Mouse (Mus musculus) forebrain, postnatal 0 days (tissue): ENCODE data around the gene Kdm2b. TPM values are rescaled to one million over a fixed set of nuclear protein-coding genes. Genes with fewer than 3 reads are reported as not detected.
"Not testable (repeated sequence)": the region's sequence is repeated elsewhere in the genome, so short reads cannot be mapped to it uniquely, and the experiment has no call there.

Source experiments
- ATAC-seq: fragments of 200-750 bp; cut with Nextera tagmentation; 2 replicates; pipeline ENCODE4 v1.8.0; 2017; ENCODE audit warnings: mild to moderate bottlenecking, moderate library complexity
- DNase-seq: peaks from one replicate; pipeline ENCODE4 v3.0.0-alpha.2; 2015
- H3K27ac ChIP-seq: fragments of 300-500 bp; sonication (generic); 2 replicates; pipeline ENCODE4 v1.5.1; 2014; ENCODE audit warnings: low read depth, mild to moderate bottlenecking, antibody characterized with exemption, low read length, moderate library complexity, mixed read lengths
- H3K27me3 ChIP-seq: fragments of 300-500 bp; sonication (generic); 2 replicates; pipeline ENCODE4 v1.6.1; 2014; ENCODE audit warnings: mild to moderate bottlenecking, low read length, mixed read lengths; ENCODE audit not compliant: insufficient read depth
- H3K36me3 ChIP-seq: fragments of 300-500 bp; sonication (generic); 2 replicates; pipeline ENCODE4 v1.6.1; 2014; ENCODE audit warnings: mild to moderate bottlenecking, moderate library complexity; ENCODE audit not compliant: insufficient read depth
- H3K4me1 ChIP-seq: fragments of 300-500 bp; sonication (generic); 2 replicates; pipeline ENCODE4 v1.6.1; 2014; ENCODE audit warnings: antibody characterized with exemption; ENCODE audit not compliant: insufficient read depth
- H3K4me2 ChIP-seq: fragments of 300-500 bp; sonication (generic); 2 replicates; pipeline ENCODE4 v1.6.1; 2014; ENCODE audit warnings: low read depth, mild to moderate bottlenecking, moderate library complexity
- H3K4me3 ChIP-seq: fragments of 300-500 bp; sonication (generic); 2 replicates; pipeline ENCODE4 v1.5.1; 2014; ENCODE audit warnings: low read depth, low read length, mixed read lengths
- H3K9ac ChIP-seq: fragments of 300-500 bp; sonication (generic); 2 replicates; pipeline ENCODE4 v1.6.1; 2014; ENCODE audit warnings: mild to moderate bottlenecking
- H3K9me3 ChIP-seq: fragments of 300-500 bp; sonication (generic); 2 replicates; pipeline ENCODE4 v1.6.1; 2016; ENCODE audit warnings: low read length
- CTCF ChIP-seq: sonication (generic); IDR thresholded peaks from 2 replicates; pipeline ENCODE4 v1.5.1; 2016; ENCODE audit warnings: antibody characterized with exemption, control low read depth, low read depth
- WGBS: fragments of 180-500 bp; shearing (Covaris S2); extraction: QIAGEN DNeasy Blood & Tissue Kit; methylation state at CpG from one replicate; pipeline ENCODE4 v1.1.7; 2014; 5-methylcytosine and 5-hydroxymethylcytosine counted together
- polyA plus RNA-seq: library from polyadenylated mRNA; unstranded; fragments of >200 nt; fragmentation: Nextera tagmentation; extraction: Ambion mirVana; gene quantifications from 2 replicates; pipeline ENCODE4 v1.2.1, GENCODE M21; 2015
- total RNA-seq: library from RNA; depleted of rRNA; stranded (reverse); fragments of >200 nt; gene quantifications from 2 replicates; pipeline ENCODE4 v1.2.3, GENCODE M21; 2014

Kdm2b gene
- total and polyA plus RNA-seq, 2 experiments from 2014 or later = 91.7 to 127 TPM

DNA sequence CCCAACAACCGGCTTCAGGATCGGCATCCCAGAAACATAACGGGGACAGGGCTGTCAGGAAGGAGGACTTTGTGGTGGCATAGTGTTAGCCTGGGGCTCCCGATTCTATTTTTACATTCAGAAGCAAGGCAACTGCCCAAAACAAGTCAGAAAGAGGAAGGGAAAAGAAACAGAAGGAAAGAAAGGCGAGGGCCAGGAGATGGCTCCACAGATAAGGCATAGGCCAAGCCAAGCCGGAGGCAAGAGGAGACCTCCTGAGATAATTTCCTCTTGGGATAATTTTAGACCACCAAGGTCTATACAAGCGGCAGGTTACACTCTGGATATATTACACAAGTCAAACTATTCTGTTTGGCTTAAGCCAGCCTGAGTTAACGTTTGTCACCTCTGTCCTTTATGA, 10.7 kb downstream of the Kdm2b start:
- H3K27me3 ChIP-seq = no peaks in the 10 kb centered on the region

DNA sequence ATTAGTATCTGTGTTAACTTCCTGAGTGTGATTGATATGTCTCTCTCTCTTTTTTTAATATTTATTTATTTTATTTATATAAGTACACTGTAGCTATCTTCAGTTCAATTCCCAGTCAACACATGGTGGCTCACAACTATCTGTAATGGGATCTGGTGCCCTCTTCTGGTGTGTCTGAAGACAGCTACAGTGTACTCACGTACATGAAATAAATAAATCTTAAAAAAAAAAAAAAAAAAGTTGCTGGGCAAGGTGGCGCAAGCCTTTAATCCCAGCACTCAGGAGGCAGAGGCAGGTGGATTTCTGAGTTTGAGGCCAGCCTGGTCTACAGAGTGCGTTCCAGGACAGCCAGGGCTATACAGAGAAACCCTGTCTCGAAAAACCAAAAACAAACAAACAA, 14.9 kb downstream of the Kdm2b start:
- ATAC-seq, H3K4me1 ChIP-seq, H3K27ac ChIP-seq, H3K4me3 ChIP-seq, H3K4me2 ChIP-seq, DNase-seq, H3K9me3 ChIP-seq, H3K27me3 ChIP-seq, H3K36me3 ChIP-seq, H3K9ac ChIP-seq: not testable (repeated sequence)
- 91% methylated on average over 4 of the region's 4 CpGs for WGBS

More for the DNA sequence above, 10.7 kb downstream of the Kdm2b start:
- Histone ChIP-seq H3K4me3 (no peak overlapping the region), H3K9ac (no peak overlapping the region), H3K27ac (no peak overlapping the region), H3K36me3 (no peaks in the 10 kb centered on the region), H3K4me1 (no peaks in the 10 kb centered on the region), H3K9me3 (no peaks in the 10 kb centered on the region), H3K4me2 (no peak overlapping the region)
- no peak for TF ChIP-seq CTCF
- no peak for ATAC-seq
- 92% methylated on average over 8 of the region's 8 CpGs for WGBS
- no peak for DNase-seq

DNA sequence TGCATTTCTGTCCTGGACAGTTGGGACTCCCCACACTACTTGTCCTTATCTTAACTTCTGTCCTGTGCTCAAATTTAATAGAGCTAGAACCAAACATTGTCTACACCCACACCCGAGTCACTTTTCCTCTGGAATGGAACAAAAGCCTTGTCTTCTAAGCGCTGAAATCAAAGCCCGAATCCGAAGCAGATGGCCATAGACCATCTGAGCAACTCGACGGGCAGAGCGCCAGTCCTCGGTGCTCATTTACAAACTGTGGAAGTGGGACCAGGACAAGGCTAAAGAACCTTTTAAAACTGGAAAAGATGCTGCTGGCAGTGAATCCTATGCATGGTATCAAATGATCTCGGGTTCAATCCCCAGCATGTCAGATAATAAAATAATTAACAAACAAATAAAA, 17.5 kb downstream of the Kdm2b start:
- Histone ChIP-seq H3K4me2 (no peak overlapping the region), H3K36me3 (no peaks in the 10 kb centered on the region), H3K9me3 (no peaks in the 10 kb centered on the region), H3K4me1 (no peaks in the 10 kb centered on the region), H3K9ac (no peak overlapping the region), H3K27me3 (no peaks in the 10 kb centered on the region), H3K27ac (peak overlapping the region; percentile 73), H3K4me3 (no peak overlapping the region)
- 26% methylated on average over 9 of the region's 9 CpGs for WGBS
- ATAC-seq (peak; percentile 54; the same call in 1 of the 2 replicates), DNase-seq (peak; percentile 83)
- TF ChIP-seq CTCF = no peak

DNA sequence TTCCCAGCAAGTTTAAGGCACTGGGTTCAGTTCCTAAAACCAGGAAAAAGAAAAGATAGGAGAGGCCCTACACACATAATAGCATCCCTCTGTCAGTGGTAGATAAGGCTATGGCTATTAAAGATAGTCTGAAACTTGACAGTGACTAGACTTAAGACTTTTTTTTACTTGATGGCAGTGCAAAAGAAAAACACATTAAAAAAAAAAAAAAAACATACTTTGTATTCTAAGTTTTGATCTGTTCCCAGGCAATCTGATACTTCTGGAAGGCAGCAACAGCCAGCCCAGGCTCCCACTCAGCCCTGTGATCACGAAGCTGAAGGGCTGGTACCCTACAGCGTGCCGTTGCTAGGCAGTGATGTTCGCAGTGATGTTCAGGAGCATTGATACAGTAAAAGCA, 18.2 kb downstream of the Kdm2b start:
- H3K27me3 ChIP-seq = no peaks in the 10 kb centered on the region
- DNase-seq = peak; percentile 47
- TF ChIP-seq CTCF = no peak
- peak; percentile 71 for ATAC-seq
- no peak overlapping the region for H3K9ac ChIP-seq
- no peaks in the 10 kb centered on the region for H3K9me3 ChIP-seq
- no peak overlapping the region for H3K4me2 ChIP-seq
- H3K4me3 ChIP-seq = no peak overlapping the region
- no peaks in the 10 kb centered on the region for H3K36me3 ChIP-seq
- H3K4me1 ChIP-seq = no peaks in the 10 kb centered on the region
- WGBS = 63% methylated on average over 4 of the region's 4 CpGs
- peak overlapping the region; percentile 73; the same call in 1 of the 2 replicates for H3K27ac ChIP-seq

DNA sequence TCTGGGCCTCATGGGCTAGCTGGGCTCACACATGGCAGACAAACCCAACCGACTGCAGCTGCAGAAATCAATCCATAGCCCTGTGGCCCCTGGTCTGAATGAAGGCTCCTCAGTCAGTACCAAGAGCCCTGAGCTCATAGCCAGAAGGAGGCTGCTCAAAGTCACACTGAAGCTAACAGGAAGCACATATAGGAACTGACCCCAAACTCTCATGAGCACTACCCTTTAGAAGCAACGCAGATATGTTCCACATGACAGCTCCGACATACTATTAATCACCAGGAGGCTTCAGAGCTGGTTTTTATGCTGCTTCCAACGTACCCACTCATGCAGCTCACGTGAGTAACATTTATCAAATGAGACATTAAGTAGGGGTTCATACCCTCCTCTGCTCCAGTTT, 19.6 kb downstream of the Kdm2b start:
- no peak for DNase-seq
- no peaks in the 10 kb centered on the region for H3K9me3 ChIP-seq
- TF ChIP-seq CTCF = no peak
- H3K9ac ChIP-seq = no peak overlapping the region
- no peaks in the 10 kb centered on the region for H3K4me1 ChIP-seq
- H3K27ac ChIP-seq = no peak overlapping the region
- H3K36me3 ChIP-seq = no peaks in the 10 kb centered on the region
- H3K4me2 ChIP-seq = no peak overlapping the region
- WGBS = 85% methylated on average over 5 of the region's 5 CpGs
- ATAC-seq = no peak
- H3K4me3 ChIP-seq = no peak overlapping the region
- no peaks in the 10 kb centered on the region for H3K27me3 ChIP-seq

DNA sequence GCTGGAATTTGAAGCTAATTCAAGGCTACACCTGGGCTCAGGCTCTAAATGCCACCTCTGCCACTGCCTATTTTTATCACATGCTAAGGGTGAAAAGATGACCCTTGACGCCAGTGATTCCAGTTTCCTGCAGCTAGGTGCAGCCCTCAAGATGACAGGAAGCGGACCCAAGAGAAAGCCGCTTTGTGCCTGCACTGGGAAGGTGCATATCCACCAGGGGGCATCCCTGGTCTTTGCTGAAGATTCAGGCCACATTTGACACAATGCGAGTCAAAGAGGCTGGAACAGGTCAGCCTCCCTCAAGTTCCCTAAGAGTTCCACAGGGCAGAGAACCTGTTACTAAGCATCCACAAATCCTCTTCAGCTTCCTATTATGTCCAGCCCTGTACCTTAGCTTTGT, 21.3 kb downstream of the Kdm2b start:
- peak; percentile 85 for TF ChIP-seq CTCF
- H3K9me3 ChIP-seq = no peaks in the 10 kb centered on the region

DNA sequence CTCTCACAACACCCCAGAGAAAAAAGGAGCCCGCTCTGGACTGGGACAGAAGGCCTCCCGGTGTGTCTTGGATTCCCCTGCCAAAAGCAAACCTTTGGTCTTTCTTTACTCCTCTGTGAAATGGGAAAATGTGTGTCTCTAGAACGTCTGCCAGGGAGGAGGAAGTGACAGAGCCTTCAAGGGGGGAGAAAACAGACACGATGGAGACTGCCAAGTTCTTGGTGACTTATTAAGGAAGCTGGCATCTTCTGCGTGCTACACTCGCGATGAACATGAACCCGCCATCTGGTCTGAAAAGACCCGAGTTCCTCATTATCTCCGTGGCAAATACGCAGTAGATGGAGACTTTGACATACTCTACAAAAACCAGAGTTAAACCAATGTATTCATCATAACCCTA, 24.2 kb downstream of the Kdm2b start:
- H3K36me3 ChIP-seq = no peaks in the 10 kb centered on the region
- no peak overlapping the region for H3K4me3 ChIP-seq
- no peaks in the 10 kb centered on the region for H3K9me3 ChIP-seq
- no peak overlapping the region for H3K4me2 ChIP-seq
- DNase-seq = peak; percentile 67
- no peak overlapping the region for H3K9ac ChIP-seq
- no peaks in the 10 kb centered on the region for H3K4me1 ChIP-seq
- no peak overlapping the region for H3K27ac ChIP-seq
- ATAC-seq = peak; percentile 38; the same call in 1 of the 2 replicates
- H3K27me3 ChIP-seq = no peaks in the 10 kb centered on the region
- no peak for TF ChIP-seq CTCF
- 60% methylated on average over 11 of the region's 11 CpGs for WGBS

More for the DNA sequence above, 21.3 kb downstream of the Kdm2b start:
- Histone ChIP-seq H3K27ac (no peak overlapping the region), H3K4me2 (no peak overlapping the region), H3K9ac (no peak overlapping the region), H3K4me3 (no peak overlapping the region), H3K4me1 (no peaks in the 10 kb centered on the region), H3K27me3 (no peaks in the 10 kb centered on the region), H3K36me3 (no peaks in the 10 kb centered on the region)
- ATAC-seq = peak; percentile 42; the same call in 1 of the 2 replicates
- peak; percentile 73 for DNase-seq
- 28% methylated on average over 4 of the region's 4 CpGs for WGBS

DNA sequence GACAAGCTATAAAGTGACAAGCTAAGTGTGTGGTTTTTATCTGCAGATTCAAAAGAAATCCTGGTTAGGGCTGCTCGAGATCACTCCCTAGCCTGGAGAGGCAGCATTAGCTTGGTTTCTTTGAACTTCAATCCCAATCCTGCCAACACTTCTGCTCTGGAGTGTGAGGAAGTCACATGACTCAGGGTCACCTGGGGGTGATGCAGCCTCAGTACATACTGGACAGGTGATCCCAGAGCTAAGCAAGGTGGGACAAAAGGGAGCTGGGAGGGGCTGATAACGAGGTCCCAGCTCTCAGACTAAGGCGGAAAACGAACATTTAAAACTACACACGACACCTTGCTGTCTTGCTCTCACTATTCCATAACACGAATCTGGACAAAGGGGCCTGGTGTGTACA, 24.8 kb downstream of the Kdm2b start:
- H3K36me3 ChIP-seq = no peaks in the 10 kb centered on the region
- WGBS = 68% methylated on average over 6 of the region's 6 CpGs
- H3K4me1 ChIP-seq = no peaks in the 10 kb centered on the region
- H3K27ac ChIP-seq = no peak overlapping the region
- H3K27me3 ChIP-seq = no peaks in the 10 kb centered on the region
- no peak for ATAC-seq
- H3K9ac ChIP-seq = no peak overlapping the region
- DNase-seq = no peak
- H3K4me3 ChIP-seq = no peak overlapping the region
- no peak overlapping the region for H3K4me2 ChIP-seq
- no peak for TF ChIP-seq CTCF
- no peaks in the 10 kb centered on the region for H3K9me3 ChIP-seq
